Mouse (Mus musculus): ENCODE measurements around the gene Adamtsl1.
A peak's percentile ranks its signal among the peaks of the same experiment; 100 is the strongest.

Adamtsl1 gene

GRCm38 (mm10) chr4:85918366-85918765 lies 404.4 kb downstream of the Adamtsl1 start:
- peak; percentile 48 for DNase-seq (ENCODE audit: low read depth, low spot score)

DNA sequence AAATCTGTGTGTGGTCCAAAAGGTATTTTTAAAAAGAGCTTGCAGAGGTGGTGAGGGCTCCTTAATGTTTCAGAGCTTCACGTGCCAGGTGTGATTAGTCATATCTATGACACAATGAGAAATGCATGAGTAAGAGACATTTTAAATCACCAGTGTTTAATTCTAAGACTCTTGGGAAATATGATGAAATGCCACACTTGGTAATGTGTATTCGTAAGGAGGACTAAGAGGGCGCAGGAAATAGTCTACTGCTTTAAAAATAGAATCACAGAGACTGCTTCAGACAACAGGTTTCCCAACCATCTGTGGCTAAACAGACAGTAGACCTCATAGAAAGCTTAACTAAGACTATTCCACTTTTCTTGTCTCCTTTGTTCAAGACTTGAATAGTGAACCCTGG lies 406.5 kb downstream of the Adamtsl1 start:
- peak; percentile 67 for DNase-seq (ENCODE audit: low read depth, low spot score)

DNA sequence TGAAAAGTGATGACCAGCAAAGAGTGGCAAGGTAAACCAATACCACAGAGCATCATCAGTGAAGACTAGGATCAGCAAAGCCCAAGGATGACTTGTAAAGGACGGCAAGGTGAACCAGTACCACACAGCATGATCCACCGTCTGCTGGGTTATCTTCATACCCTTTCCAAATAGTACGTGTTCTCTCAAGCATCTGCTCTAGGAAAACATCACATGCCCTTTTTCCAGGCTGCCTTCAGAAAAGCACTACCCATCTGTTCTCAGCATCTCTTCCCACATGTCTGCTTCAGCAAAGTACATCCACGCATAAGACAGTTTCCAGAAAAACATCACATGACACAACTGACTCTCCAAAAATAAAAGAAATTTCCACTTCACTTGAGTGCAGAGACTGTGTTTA lies 408.8 kb downstream of the Adamtsl1 start:
- DNase-seq (ENCODE audit: low read depth, low spot score) = peak; percentile 90

DNA sequence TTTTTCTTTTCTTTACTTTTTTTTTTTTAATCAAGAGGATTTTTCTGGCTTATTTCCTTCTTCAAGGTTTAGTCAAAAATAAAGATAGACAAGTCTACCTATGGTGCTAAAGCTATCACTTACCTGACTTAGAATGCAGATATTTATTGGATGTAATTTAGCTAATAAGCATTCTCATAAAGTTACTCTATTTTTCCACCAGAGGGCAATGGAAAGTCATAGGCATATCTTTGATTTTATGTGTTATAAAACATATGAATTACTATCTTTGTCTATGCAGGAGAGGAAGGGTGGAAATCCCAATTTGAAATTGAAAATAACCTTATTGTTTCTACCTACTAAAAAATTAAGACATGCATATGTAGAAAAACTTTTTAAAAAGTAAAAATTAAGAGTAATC lies 418.2 kb downstream of the Adamtsl1 start:
- DNase-seq (ENCODE audit: low read depth, low spot score) = no peak

DNA sequence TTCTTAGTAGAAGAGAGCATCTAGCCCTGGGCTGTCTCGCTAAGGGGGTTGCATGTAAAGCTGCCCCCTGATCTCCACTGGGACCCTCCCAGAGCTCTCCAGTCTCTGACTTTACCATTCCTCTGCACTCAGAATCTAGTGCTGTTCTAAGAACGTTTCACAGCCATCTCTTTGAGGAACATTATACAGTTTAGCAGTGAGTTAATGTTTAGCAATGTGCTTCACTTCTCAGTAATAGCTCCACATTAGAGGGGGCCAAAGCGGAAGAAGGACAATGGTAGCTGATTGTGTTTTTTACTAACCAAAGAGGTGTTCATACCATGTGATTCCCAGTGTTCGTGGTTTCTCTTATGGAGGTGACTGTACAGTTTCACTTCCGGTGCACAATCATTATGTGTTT lies 425.5 kb downstream of the Adamtsl1 start:
- no peak for DNase-seq (ENCODE audit: low read depth, low spot score)

DNA sequence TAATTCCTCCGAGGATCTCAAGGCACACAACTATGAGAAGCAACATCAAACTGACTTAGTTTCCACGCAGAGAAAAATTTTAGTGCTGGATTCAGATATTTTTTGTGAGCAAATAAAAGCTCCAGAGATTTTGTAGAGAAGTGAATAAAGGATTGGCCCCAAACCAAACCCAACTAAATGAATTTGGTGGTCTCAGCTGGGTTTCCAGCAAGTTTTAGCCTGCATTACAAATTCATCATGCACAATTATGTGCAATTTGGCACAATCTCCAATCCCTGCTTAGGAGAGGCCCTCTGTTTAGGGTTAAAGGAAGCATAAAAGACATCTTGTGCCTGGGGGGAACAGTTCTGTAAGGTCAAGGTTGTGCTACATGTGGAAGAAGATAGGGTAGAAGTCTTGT lies 427.9 kb downstream of the Adamtsl1 start:
- DNase-seq (ENCODE audit: low read depth, low spot score) = no peak

- DNase-seq (ENCODE audit: low read depth, low spot score) = no peak
Measured at GRCm38 (mm10) chr4:85953590-85953989, 439.6 kb downstream of the Adamtsl1 start.

DNA sequence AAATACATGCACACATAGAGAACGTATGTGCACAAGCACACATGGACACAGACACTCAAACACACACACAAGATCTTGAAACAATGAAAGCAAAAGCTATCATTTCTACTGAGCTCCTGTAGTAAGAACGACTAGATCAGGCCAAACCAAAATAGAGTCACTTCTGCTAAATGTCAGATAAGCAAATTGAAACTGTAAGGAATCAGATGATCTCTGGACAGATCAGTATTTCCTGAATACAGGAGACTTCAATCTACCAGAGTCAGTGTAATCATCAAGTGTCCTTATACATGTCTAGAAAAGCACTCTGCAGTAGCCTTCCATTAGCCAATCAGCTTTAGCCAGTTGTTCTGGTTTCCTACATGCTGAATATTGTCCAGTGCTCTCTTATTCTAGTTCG lies 441.4 kb downstream of the Adamtsl1 start:
- no peak for DNase-seq (ENCODE audit: low read depth, low spot score)

DNA sequence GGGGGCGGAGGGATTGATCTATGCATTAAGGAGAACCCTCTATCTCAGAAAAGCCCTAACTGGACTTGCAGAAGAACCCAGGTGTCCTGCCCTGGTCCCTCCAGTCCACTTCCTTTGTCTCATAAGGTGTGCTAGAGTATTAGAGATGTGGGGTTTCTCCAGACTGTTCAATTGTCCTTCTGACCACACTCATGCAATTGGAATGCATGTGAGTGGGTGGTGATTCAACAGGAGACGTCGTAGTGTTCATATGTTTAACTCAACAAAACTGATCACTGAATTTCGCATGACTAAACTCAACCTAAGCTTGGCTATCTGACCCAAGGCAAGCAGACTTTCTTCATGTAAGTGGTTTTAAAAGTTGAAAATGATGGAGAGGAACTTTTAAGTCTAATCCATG lies 443.3 kb downstream of the Adamtsl1 start:
- DNase-seq (ENCODE audit: low read depth, low spot score) = no peak

- no peak for DNase-seq (ENCODE audit: low read depth, low spot score)
Measured at GRCm38 (mm10) chr4:85957879-85958278, 443.9 kb downstream of the Adamtsl1 start.

DNA sequence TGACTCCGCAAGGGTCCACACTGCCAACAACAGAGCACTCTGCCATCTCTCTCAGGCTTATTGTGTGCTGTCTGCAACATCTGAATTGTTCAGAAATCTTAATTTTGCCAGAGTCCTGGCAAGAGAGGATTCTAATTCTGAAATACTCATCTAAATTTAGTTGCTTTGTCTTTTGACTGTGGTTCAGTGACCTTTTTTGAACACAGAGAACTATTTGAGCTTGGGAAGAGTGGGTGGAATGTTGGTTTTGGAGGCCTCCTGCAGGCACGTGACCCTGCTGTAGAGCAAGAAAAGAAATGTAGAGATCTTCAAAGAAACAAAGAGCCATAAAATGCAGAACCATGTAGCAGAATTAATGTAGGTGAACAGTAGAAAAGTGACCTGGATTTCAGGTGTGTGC lies 445.0 kb downstream of the Adamtsl1 start:
- DNase-seq (ENCODE audit: low read depth, low spot score) = no peak

- no peak for DNase-seq (ENCODE audit: low read depth, low spot score)
Measured at GRCm38 (mm10) chr4:85976188-85976587, 462.2 kb downstream of the Adamtsl1 start.

GRCm38 (mm10) chr4:85979206-85979605 lies 465.2 kb downstream of the Adamtsl1 start:
- DNase-seq (ENCODE audit: low read depth, low spot score) = no peak

DNA sequence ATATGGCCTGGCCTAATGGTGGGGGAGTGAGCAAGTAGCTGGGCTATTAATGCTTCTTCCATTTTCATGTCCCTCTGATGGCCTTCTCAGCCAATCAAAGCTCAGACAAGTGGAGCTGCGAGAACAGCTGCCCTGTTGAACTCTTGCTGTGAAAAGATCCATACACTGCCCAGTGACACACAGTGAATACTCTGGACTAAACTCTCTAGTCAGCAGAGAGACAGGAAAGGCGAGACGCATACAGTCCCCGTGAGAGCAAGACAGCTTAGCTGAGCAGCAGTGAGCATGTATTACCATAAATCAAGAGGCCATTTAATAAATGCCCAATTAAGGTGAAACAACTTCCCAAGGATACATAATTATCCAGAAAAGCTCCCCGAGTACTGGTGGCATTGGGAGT lies 492.6 kb downstream of the Adamtsl1 start:
- DNase-seq (ENCODE audit: low read depth, low spot score) = no peak

DNA sequence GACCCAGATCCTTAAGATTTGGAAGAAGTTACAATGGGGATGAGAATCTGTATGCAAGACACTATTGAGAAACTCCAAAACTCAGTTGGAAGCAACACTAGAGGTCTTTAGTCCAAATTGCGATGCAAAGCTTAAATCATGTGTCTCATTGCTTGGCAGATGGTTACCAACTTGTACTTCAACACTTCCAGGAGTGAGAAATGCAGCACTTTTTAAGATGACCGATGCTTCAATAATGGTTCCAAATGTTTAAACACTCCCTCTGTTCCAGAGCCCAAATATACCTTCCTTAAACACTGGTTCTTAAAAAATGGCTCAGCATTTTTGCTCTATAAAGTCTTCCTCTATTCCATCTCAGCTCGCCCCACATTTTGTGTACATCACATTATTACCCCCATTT lies 499.7 kb downstream of the Adamtsl1 start:
- peak; percentile 47 for DNase-seq (ENCODE audit: low read depth, low spot score)

- DNase-seq (ENCODE audit: low read depth, low spot score) = no peak
Measured at GRCm38 (mm10) chr4:86018928-86019327, 505.0 kb downstream of the Adamtsl1 start.

DNA sequence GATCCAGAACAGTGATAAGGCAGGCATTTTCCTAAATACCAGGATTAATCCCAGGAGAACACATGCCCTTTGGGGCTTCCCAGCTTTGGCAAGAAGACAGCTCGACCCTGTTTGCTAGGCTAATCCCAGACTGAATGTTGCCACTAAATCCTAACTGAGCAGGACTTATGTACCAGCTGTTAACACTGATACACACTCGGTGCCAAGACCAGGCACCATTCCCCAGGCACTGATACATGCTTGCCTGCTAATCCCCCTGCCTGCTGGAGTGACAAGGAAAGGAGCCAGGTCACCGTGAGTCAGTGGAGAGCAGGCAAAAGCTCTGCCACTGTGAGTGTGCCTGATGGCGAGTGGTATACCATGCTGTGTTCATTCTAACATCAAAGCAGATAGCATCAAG lies 505.6 kb downstream of the Adamtsl1 start:
- no peak for DNase-seq (ENCODE audit: low read depth, low spot score)

- no peak for DNase-seq (ENCODE audit: low read depth, low spot score)
Measured at GRCm38 (mm10) chr4:86020372-86021090, 506.6 kb downstream of the Adamtsl1 start.

- peak; percentile 40 for DNase-seq (ENCODE audit: low read depth, low spot score)
Measured at GRCm38 (mm10) chr4:86024573-86025160, 510.7 kb downstream of the Adamtsl1 start.

- DNase-seq (ENCODE audit: low read depth, low spot score) = no peak
Measured at GRCm38 (mm10) chr4:86029486-86029885, 515.5 kb downstream of the Adamtsl1 start.

DNA sequence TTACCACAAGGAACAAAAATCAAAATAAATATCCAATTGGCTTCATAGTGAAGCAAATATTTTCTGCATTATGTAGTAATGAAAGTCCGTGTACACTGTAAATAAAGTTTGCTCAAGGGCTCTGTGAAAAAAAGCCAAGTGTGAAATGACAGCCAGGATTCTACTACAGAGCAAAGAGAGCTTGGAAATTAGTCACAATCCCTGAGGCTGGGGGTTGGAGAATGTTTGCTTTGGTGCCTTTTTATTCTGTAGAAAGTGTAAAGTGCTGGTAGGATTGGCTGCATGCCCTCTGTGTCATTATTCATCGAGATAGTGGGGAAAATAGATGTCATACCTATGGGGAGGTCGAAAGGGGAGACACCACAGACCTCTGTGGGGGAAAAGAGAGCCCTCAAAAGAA lies 516.2 kb downstream of the Adamtsl1 start:
- DNase-seq (ENCODE audit: low read depth, low spot score) = no peak

DNA sequence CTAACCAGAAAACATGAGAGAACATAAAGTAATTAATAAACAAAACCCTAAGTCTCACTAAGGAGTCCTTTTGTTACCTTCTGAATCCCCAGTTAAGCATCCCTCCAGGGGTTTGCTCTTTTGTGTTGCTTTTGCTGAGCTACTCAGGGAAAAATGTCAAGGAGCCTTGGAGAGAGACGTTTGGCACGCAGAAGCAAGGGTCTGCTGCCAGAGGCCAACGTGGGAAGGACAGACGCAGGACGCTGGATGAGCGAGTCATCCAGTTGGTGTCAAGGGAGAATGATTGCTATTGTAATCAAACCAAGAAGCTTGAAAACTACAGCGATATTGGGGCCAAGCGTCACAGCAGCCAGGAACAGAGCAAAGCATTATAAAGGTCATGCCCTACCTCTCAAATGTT lies 517.1 kb downstream of the Adamtsl1 start:
- no peak for DNase-seq (ENCODE audit: low read depth, low spot score)

- DNase-seq (ENCODE audit: low read depth, low spot score) = no peak
Measured at GRCm38 (mm10) chr4:86040921-86041320, 526.9 kb downstream of the Adamtsl1 start.

DNA sequence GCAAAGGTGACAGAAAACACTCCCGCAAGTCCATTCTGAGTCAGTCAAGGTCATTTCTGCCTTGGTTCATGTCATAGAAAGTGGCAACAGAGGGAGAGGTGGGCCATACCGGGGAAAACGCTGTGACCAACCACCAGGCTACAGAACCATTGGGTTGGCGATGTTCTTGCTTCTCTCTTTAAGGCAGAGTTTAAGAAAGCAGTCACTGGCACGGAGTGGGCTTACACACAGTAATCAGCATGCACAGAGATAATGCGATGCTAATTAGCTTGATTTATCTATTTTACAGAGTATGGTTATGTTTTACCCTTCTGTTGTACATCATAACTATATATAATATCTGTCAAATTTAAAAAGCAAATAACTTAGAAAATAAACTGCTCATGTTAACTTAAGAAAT lies 531.5 kb downstream of the Adamtsl1 start:
- no peak for DNase-seq (ENCODE audit: low read depth, low spot score)

All from telencephalon, adult 2 months (tissue).